Mouse (Mus musculus) c-Kit-positive CD71-negative TER-119-negative erythroid progenitor cells, embryonic 14.5 days (primary cell): ENCODE measurements at regions not wholly inside any gene's neighbourhood (a gene's known extent, or its start where the extent isn't known, plus 50 kb on each side); places are given as distances from the start of the nearest gene placed in this dataset.

Experiments used
- DNase-seq: peaks from one replicate; pipeline ENCODE4 v3.0.0-alpha.2; 2013; ENCODE audit warnings: low read depth

DNA sequence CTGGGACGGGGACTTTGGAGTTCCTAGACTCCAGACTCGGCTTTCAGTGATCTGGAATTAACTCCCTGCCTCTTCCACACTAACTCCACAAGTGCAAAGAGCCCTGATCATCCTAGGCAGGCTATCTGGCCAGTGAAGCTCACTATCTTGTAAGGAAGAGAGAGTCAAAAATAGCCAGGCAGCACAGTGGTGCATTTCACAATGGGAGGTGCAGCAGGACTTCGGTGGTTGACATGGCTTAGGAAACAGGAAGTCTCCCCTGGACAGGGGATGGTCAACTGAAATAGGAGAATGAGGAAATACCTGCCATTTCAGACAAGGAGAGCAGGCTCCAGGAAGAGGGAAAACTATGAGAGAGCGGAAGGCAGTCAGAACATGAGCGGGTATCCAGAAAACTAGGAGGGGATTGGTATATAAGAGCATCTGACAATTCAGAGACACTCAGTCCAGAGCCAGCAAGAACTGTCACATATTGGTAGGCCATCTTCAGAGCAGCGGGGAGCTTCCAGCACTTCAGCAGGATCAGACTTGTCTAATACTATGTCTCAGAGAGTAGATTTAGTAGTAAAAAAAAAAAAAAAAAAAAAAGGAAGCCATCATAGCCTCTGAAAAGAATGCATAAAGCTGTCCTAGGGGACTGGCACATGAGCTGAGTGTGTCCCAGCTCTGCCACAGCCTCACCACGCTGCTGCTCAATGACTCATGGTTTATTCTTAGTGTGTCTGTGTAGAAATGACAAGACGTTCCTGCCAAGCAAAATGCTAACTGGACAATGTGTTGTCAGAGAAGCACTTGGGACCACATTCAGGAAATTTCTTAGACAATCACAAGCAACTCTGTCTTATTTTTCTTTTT, 184.5 kb upstream of the Cpeb2 start:
- no peak for DNase-seq

DNA sequence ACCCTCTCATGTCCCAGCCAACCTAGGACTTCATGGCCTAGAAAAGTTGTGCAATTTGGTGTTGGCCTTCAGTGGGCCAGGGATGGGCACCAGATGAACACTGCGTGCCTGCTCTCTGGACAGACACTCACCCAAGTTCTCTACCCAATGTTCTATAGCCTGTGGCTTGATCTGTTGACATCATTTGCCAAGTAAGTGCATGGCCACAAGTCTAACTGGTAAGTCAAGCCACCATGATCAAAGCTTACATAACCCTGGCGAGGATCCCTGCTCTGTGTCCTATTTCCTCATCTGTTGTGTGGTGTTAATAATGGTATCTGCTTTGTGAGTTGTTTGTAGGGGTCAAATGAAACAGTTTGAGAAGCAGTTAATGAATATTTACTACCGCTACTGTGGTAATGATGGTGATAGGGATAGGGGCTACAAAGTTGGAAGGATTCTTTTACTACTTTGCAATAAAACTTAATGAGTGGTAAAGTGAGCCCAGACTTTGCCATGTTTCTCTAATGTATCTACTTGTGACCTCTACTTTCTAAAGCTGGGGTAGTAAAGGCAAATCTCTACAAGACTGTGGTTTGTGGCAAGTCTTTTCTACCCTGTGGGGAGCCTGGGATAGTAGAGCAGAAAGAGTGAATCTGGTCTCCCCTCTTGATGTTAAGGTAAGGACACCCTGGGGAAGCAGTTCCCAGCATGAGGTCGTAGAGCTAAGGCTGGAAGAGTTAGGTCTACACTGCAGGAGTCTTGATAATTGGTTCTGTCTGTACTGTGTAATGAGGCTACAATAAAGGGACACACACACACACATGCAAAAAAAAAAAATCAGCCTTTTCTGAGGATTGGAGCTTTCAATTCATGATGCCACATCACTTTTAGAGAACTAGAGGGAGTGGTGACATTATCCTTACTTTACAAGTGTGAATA, 183.3 kb upstream of the Cpeb2 start:
- no peak for DNase-seq

DNA sequence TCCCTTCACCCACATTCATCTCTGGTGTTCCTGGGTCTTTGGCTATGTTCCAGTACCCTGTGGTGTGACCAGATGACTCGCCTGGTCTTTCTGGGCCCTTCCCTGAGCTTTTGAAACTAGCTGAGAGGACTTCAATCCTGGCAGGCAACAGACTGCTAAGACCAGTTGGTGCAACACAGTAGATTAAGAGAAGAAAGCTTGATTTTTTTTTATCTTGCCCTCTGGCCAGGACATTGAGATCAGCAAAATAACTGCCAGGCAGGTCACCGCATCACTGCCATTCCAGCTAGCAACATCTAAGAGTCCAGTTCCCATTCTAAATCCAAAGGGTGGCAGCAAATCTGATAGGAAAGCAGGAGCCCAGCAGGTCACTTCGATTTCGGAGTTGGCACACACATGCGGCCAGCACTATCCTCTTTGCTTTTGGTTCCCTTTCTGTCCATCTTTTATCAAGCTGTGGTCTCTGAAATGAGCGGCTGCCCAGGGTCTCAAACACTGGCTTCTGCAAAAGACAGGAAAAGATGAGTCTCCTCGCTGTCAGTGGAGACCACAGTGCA, 181.9 kb upstream of the Cpeb2 start:
- DNase-seq = no peak

DNA sequence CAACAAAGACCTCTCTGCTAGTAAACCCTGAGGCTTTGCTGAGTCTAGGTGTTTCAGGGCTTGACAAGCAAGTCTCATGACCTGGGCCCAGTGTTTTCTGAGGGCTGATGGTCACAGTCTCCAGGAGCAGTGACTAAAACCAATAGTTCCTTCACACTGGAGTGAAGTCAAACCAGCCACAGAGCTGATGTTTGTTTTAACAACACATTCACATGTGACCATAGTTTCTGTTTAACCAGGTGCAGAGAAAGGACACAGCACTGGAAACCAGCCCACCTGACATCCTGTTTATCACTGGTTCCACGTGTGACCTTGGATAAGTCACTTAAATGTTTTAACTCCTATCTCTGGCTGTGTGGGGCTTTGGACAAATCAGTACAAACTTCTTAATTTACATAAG, 180.3 kb upstream of the Cpeb2 start:
- no peak for DNase-seq

DNA sequence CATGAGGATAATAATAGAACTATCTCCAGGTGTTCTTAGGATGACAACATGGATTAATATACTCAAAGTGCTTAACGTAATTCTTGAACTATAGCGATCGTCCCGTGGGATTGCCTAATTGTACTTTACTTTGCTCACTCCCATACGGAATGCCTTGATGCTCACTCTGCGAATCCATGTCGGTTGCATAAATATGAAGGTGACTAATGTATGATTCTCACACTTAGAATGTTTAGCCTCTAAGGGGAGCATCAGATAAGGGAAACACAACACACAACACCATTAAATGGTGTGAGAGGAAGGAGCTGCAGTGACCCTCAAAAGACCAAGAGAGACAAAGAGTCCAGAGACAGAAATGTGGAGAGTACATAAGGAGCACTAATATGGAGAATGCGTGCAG, 178.4 kb upstream of the Cpeb2 start:
- DNase-seq = no peak

DNA sequence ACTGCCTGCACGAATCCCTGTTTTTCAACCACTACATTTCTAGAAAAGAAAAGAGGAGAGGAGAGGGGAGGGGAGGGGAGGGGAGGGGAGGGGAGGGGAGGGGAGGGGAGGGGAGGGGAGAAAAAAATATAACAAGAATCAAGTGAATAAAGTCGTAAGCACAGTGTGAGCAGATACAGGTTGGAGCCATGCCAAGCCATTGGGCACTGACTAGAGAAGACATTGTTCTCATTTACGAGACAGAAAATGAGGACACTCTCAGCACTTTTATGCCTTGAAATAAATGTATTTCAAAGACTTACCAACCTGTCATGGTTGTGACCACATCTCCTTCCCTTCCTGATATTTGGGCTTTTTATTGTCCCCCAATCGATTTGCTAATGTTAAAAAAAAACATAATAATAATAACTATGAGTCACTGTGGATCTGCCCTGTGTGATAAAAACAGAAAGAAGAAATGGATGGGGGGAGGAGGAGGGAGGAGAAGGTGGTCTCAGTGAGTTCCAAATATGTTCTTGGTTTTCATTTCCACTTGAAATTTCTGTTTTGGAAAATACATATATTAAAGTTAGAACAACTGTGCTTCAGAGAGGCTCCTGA, 177.8 kb upstream of the Cpeb2 start:
- no peak for DNase-seq

DNA sequence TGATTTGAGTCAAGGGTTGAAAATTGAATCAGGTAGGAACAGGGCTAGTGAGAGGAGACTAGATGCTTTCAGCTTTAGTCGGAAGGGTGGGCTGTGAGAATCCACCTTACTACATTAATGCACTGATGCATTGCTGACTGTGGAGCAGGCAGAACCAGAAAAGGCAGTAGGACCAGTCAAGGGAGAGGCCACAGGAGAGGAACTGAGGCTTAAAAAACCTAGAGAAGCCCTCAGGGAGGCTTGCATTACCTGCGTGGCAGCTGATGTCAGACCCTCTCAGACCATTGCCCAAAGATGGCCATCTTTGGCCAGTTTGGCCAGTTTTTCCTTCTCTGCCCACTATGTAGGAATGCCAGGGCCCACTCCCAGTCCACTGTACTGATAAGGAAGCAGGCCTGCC, 176.5 kb upstream of the Cpeb2 start:
- DNase-seq = no peak

DNA sequence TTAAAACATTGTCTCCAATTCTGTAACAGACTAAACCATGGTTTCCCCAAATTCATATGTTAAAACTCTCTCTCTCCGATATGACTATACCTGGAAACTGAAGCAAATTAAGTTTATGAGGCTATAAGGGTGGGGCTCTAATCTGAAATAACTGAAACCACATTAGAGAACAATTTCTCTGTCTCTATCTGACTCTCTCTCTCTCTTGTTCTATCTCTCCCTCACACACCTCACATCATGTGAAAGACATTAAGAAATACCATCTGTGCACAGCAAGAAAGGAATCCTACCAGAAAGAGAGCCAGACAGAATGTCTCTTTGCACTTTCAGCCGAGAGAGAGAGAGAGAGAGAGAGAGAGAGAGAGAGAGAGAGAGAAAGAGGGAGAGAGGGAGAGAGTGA, 171.7 kb upstream of the Cpeb2 start:
- DNase-seq = no peak

DNA sequence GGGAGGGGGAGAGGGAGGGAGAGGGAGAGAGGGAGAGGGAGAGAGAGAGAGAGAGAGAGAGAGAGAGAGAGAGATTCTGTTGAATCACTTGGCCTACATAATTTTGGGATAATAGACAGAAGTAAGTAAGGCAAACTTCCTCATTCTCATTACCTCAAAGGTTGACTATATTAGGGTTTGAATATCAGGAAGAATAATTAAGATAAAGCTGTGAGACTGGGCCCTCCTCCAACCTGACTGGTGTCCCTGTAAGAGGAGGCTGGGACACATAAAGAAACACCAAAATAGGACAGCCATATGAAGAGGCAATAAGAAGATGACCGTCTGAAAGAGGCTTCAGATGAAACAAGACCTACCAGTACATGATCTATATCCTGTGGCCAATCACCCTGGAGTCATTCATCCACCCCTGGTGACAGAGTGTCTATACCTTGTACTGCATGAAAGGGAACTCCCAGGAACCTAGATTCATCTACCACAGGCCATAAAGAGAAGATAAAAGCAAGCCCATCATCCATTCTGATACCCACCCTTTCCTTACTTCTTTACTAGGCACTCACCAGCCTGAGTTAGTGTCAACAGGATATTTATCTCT, 171.1 kb upstream of the Cpeb2 start:
- no peak for DNase-seq

DNA sequence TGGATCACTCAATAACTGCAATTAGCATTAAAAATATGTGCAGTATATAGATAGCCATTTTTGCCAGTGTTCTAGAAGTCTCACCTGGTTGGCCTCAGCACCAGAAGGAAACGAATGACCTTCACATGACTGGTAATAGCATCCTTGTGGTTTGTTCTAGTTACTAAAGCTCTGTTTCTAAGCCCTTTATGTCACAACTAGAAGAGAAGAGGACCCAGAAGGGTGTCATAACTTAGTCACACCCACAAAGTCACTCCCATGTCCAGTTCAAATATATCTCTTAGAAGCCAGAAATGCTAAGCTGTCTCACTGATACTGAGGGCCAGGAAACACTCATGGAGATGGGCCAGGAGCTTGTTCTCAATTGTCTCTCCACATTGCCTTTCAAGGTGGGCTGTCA, 170.5 kb upstream of the Cpeb2 start:
- no peak for DNase-seq

DNA sequence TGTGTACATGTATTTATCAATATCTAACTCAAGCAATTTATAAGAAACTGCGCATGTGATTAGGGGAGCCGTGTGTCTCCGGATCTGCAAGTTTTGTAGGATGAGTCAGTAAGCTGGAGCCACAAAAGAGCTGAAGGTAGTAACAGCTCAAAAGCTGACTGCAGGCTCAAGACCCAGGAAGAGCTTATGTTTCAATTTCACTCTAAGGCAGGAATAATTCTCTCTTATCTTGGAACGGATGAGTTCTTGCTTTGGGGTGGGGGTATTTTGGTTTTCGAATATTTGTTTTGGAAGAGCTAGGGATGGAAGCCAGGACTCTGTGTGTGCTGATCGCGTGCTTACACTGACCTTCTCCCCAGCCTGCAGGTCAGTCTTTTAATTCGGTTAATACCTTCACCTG, 169.6 kb upstream of the Cpeb2 start:
- DNase-seq = no peak

DNA sequence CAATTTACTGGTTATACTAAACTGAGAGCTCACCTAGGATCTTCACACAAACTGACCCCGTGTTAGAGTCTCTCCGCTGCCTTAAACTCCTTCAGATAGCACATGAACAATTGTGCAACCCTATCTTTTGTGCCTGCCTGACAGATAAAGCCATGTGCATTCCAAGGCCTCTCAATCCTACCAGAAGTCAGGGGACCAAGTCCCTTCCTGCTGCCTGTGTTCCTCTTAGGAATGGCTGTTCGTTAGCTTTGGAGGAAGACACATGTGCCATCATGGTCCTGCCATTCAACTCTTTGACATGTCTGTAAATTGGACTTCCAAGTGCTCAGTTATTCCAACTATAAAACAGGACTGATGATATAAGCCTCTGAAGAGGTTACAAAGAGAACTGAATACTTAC, 161.4 kb upstream of the Cpeb2 start:
- no peak for DNase-seq

DNA sequence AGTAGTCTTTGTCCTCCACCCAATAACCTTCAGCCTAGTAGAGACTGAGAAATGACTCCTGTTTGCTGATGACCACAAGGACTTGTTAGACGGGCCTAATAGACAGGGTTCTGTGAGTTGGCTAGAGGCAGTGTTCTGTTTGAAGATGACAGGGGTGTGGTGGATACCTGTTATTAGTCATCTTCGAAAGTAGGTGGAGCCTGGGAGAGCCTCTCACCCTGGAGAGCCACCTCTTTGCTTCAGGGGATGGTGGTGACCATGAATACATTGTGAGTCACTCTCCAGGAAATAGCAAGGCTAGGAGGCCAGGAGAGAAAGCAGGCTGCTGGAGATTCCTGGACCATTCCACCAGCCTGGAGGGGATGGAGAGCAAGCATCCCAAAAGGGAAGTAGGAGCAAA, 160.6 kb upstream of the Cpeb2 start:
- DNase-seq = no peak

DNA sequence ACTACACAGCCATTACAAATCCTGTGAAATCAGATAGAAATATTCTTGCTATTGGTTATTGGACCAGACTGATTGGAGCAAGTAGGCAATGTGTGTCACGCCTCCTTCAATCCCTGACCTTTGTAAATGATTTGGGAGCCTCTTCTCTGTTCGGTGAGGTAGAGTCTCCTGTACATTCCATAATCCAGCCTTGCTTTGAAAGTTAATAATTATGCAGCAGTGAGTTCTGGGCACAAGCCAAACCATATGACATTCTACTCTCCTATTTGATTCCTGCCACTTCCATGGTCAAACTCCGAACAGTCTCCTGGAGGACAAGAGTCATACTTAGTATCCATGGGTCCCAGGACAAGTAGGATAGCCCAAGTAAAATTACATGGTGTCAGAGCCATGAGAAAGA, 158.4 kb upstream of the Cpeb2 start:
- DNase-seq = no peak

DNA sequence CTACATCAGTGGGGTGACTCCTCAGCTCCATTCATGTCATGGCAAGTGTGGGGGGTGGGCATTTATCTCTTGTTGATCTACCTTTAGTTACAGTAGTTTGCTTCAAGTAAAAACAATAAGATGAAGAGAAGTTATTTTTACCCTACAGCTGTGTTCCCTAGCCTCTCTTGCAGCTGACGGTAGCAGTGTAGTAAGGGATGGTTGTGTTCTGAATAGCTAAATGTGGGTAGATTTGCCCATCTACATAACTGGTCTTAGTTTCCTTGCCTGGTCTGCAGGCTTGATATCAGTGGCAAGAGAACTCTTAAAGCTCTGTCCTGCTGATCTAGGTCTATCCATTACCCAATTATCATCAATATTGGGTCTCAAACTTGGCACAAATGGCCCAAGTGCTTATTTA, 152.7 kb upstream of the Cpeb2 start:
- DNase-seq = no peak

DNA sequence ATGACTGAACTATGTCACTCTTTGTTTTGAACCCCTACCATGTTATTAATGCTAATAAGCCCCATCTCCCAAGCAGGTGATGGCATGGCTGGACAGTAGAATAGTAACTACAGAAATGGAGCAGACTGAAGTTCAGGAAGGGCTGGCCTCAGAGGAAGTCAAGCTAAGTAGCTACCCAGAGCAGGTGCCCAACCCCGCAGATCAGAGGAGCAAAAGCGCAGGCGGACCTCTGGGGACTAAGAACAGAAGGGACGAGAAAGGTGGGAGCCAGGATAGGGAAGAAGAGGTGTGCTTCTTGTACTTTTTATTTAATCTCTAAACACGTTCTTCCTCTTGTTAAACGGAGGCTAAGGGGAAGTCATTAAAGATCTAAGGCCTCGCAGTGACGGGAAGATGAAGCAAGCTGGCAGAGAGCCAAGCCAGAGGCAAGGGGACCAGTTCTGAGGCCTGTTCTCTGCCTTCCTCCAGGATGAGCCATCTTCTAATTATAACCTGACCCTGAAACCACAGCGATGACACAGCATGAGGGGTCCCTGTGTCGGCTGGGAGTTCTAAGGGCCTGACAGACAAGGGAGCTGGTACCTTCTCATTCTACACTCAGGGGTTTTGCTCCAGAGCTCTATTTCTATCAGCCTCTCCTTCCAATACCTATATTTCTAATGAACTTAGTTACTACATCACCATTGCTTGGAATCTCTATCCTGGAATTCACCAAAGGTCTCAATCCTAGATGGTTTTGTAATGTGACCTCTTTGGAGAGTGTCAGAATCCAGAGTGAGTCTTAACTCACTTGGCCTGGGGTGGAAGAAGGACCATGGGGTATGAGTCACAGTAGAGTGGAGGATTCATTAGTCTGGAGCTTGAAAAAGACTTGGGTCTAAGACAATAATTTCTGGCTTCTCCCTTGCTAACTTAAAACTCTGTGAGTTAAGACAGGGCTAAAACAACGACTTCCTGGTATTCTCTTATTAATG, 151.1 kb upstream of the Cpeb2 start:
- peak; percentile 75 for DNase-seq

DNA sequence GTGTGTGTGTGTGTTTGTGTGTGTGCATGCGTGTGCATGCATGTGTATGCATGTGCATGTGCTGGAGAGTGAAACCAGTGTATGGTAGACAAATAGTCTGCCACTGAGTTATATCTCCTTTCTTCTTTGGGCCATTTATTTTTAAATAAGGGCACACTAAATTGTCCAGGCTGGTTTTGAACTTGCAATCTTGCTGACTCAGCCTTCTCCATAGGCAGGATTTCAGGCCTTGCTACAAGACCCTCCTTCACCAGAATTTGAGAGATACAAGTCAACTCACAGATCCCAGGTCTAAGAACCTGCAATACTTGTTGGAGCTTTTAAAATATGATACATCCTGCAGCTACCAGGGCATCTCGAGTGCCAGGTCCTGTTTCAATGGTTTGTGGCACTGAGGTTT, 145.9 kb upstream of the Cpeb2 start:
- DNase-seq = no peak

DNA sequence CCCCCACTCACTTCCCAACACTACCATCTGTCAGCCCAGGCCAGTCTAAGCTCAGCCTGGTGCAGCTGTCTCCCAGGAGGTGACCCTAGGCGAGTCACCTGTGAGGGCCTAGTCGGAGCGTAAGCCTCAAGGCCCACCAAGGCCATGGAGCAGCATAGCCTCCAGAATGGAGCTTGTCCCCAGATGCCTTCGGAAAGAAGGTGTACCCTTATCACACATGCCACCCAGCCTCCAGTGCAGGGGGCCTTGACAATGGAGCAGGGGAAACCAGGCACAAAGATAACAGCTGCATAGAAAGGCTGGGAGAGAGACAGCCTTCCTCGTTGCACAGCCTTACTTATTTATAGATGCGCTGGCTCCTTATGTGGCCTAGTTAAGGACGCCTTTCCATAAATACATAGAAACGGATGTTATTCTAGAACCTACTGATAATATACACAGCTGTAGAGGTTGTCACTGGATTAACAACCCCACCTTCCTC, 145.0 kb upstream of the Cpeb2 start:
- no peak for DNase-seq

DNA sequence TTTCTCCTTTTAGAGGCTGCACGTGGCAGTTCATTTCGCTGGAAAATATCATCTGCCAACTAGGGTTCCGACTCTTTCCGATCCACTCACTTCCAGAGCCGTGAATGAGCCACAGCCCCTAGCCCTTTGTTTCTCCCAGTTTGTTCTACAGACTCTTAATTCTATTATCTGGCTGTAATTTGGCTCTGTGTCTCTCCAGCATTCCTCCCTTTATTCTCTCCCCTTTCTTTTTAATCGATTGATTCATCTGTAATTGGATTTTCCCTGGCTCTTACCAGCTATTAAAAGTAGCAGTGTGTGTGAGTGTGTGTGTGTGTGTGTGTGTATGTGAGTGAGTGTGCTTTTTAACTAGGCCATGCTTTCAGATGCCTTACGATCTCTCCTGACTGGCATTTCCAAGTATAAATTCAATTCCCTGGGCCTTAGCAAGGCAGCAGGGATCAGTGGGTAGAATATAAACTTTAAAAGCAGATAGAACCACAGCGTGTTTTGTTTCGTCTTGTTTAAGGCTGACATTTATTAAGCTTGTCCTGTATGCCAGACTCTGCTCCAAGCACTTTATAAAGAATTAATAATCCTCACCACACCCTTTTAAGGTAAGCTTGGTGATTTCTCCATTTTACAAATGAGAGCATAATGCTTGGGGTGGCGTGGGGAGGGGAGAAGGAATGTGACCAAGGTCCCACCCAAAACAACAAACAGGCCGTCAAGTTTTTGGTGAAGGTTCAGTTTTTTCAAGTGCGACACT, 144.1 kb upstream of the Cpeb2 start:
- no peak for DNase-seq

DNA sequence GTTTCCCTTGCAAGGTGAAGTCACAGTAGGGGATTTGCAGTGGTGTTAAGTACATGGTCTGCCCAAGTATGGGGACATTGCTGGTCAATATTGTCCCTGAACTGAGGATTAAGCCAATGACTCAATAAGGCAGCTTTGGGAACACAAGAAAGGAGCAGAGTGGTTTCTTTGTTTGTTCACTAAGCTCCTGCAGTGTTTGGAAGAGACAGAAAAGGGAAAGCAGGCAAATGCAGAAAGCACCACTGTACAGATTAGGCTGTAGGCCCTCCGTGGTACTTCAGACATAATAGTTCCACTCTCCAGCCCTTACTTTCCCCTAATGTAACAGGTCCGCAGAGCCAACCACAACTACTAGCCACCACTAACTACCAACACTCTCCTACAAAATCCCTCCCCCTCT, 143.5 kb upstream of the Cpeb2 start:
- DNase-seq = no peak
